Mouse (Mus musculus) ES-Bruce4 (cell line): ENCODE measurements around the gene Cnnm1.

Experiments used
- CTCF ChIP-seq: IDR thresholded peaks from one replicate; pipeline ENCODE4 v1.8.1; 2011; ENCODE audit warnings: low read depth, low read length
- POLR2A ChIP-seq: IDR thresholded peaks from one replicate; pipeline ENCODE4 v1.8.1; 2011; ENCODE audit warnings: low read length; ENCODE audit not compliant: insufficient read depth

DNA sequence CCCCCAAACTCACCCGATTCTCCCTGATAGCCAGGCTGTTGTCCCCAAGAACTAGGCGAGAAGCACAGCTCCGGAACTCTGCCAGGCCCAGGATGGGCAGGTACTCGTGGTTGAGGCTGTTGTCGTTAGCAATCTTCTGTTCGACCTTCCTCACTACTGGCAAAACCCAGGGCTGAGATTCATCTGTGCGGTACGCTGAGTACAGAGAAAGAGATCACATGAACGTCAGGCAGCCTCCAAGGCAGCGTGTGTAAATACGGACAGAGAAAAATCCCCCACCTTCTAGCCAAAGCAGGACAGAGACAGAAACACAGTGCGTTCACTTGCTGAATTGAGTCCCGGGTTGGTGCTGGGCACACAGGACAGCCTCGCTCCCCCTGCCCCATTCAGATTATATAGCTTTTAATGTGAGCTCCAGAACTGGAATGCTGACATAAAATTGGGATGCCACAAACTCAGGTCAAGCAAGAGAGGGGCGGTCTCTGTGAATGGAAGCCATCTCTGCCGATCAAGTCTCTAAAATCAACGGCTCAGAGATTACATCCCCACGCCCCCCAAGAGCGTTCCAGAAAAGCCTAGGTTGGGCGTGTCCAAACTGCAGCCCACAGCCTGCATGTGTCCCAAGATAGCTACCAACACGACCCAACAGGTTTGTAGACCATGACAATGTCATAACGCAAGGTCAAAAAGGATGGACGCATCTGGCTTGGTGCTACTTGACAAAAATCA, 75.6 kb downstream of the Cnnm1 start:
- no peak for TF ChIP-seq CTCF
- TF ChIP-seq POLR2A = no peak
